ENCODE assay signal across 8 mouse cellular contexts in genomic region chr9:22156497-22157245, GRCm38 (mm10). TPM values are rescaled to one million over a fixed set of nuclear protein-coding genes. Genes with fewer than 3 reads are reported as not detected.
A peak's percentile ranks its signal among the peaks of the same experiment; 100 is the strongest.
DNase-seq lines count a peak whose midpoint lies in the region; ATAC-seq lines count a peak whose summit lies in the region.

Gene Pigyl, plus strand, starts transcription at chr9:22156846.

- ATAC-seq in hindbrain, embryonic 11.5 days (ENCODE audit: low FRiP score): peak; percentile 99

- H3K4me2 ChIP-seq in hindbrain, embryonic 11.5 days (replicated peaks; ENCODE audit: low read depth, low read length): peak within 1 kb of the TSS; percentile 71

- no peaks in the 10 kb centered on the region; the same call in 1 of the 2 replicates for H3K4me1 ChIP-seq in hindbrain, embryonic 11.5 days (replicated peaks; ENCODE audit: control insufficient read depth, insufficient read depth, low read length)

- H3K9ac ChIP-seq in hindbrain, embryonic 11.5 days (ENCODE audit: low read depth, low read length): peak within 1 kb of the TSS; percentile 75

- 1% methylated on average over 61 of the region's 65 CpGs for WGBS in hindbrain, embryonic 11.5 days

- no peaks in the 10 kb centered on the region for H3K27me3 ChIP-seq in hindbrain, embryonic 11.5 days (ENCODE audit: control insufficient read depth, insufficient read depth, low read length)

- H3K4me3 ChIP-seq in hindbrain, embryonic 11.5 days (ENCODE audit: low read depth, low read length): peak within 1 kb of the TSS; percentile 63

- no peaks in the 10 kb centered on the region for H3K36me3 ChIP-seq in hindbrain, embryonic 11.5 days (ENCODE audit: control insufficient read depth, insufficient read depth, low read length)

- peak within 1 kb of the TSS; percentile 51; the same call in 1 of the 2 replicates for H3K27ac ChIP-seq in hindbrain, embryonic 11.5 days (ENCODE audit: low read depth, low read length)

- H3K9me3 ChIP-seq in hindbrain, embryonic 11.5 days (ENCODE audit: control insufficient read depth, low read length): no peaks in the 10 kb centered on the region

- peak; percentile 95 for DNase-seq in MN1 (ENCODE audit: low spot score)
- peak; percentile 99 for DNase-seq in cerebellum, adult 9-10 months
- DNase-seq in frontal cortex, adult 2 months (ENCODE audit: extremely low spot score in 1 of 2, low spot score in 1 of 2): peak; percentile 94 to 98
- peak; percentile 100 for DNase-seq in hindbrain, embryonic 11.5 days (ENCODE audit: low spot score)
- peak; percentile 98 to 99 for DNase-seq in layer of hippocampus, postnatal 10 days (ENCODE audit: low spot score in 2 of 2)
- peak; percentile 100 for DNase-seq in lung, postnatal 10 days
- DNase-seq in ovary, postnatal 36 days (ENCODE audit: low spot score): peak; percentile 98
- DNase-seq in thymus, postnatal 25 days: peak; percentile 99

RNA-seq across cellular contexts. Expression of gene Pigyl, which starts in this region (rescaled TPM):
- polyA plus RNA-seq in frontal cortex, adult 2 months (2012; rRNA removed): 93.7 and 106 TPM in 2 replicates
- polyA plus RNA-seq in hindbrain, embryonic 11.5 days (2014; fragmentation: Nextera tagmentation; extraction: Ambion mirVana): 60.5 and 64.1 TPM in 2 replicates
- total RNA-seq in layer of hippocampus, postnatal 10 days (2021): 10 to 100 TPM; 38.8 to 48.5 TPM

Comparison
In these comparisons a context has a peak if more than half of its experiments do, and no peak if none do; other contexts are left out.
1. Peak in every context shown above with its lines: DNase-seq, ATAC-seq, H3K4me3 ChIP-seq and H3K27ac ChIP-seq.